In the genomic region with DNA sequence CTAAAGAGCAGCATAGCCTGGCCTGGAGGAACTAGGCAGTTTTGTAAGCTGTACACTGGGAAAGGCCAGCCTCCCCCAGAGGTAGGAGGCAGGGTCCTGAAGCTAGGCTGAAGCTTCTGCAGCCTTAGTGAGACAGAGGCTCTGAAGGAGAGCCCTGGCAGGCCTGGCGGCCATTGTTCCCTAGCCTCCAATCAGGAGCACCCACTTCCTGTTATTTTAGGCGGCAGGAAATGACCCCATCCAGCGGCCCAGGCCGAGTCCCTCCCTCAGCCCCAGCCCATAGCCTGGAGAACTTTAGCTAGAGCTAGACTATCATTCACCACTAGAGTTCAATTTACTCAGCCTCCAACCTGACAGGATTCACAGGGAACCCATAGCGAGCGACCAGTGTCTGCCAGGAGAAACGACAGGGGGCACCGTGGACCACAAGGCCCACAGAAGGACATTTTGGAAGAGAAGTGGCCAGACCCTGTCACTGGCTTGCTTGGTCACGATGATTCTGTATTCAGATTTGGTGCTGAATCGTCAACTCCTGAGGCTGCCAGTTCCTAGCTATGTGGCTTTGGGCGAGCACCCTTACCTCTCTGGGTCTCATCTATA, we compare ENCODE assay signal across 8 mouse cellular contexts. TPM values are rescaled to one million over a fixed set of nuclear protein-coding genes. Genes with fewer than 3 reads are reported as not detected.
DNase-seq lines count a peak whose midpoint lies in the region; ATAC-seq and TF ChIP-seq lines count a peak whose summit lies in the region.

No protein-coding gene starts in this region.

- no peak for TF ChIP-seq POLR2A in liver, adult 2 months (IDR thresholded peaks at IDR 0.05; ENCODE audit: extremely low read depth, insufficient read depth, low read length)

- no peak for ATAC-seq in embryonic facial prominence, embryonic 14.5 days (ENCODE audit: low read depth)
- peak; percentile 20 to 46; a peak in 3 of 4 replicates for ATAC-seq in hematopoietic stem cell, adult 5-6 weeks (replicated peaks in 1 of 2; ENCODE audit: insufficient read depth in 1 of 2, low FRiP score in 2 of 2, low TSS enrichment in 1 of 2, low read depth in 1 of 2, poor library complexity in 2 of 2, severe bottlenecking in 2 of 2)
- peak; percentile 22; the same call in 1 of the 2 replicates for ATAC-seq in monocyte, adult 5-6 weeks (replicated peaks; ENCODE audit: insufficient number of reproducible peaks, low FRiP score, low TSS enrichment, poor library complexity, severe bottlenecking)

- peaks cover 72% of the 10 kb centered on the region for H3K79me2 ChIP-seq in liver, adult 2 months (ENCODE audit: control insufficient read depth, insufficient read depth, low read length)

- H3K9me3 ChIP-seq in embryonic facial prominence, embryonic 14.5 days (ENCODE audit: control insufficient read depth, low read length): no peaks in the 10 kb centered on the region

- no peak for TF ChIP-seq CTCF in liver, adult 2 months (IDR thresholded peaks at IDR 0.05; ENCODE audit: low read depth, low read length)

- H3K36me3 ChIP-seq in embryonic facial prominence, embryonic 14.5 days (ENCODE audit: control insufficient read depth, insufficient read depth, low read length): 0 out of 2 replicates have a peak, but pooled peaks cover 5% of the 10 kb centered on the region
- H3K36me3 ChIP-seq in liver, adult 2 months (ENCODE audit: control insufficient read depth, insufficient read depth, low read length): no peaks in the 10 kb centered on the region

- no peak overlapping the region for H3K4me3 ChIP-seq in embryonic facial prominence, embryonic 14.5 days (ENCODE audit: low read depth, low read length)
- H3K4me3 ChIP-seq in liver, adult 2 months (ENCODE audit: insufficient read depth, low read depth, low read length): no peak overlapping the region

- H3K27ac ChIP-seq in embryonic facial prominence, embryonic 14.5 days (replicated peaks; ENCODE audit: low read depth, low read length): no peak overlapping the region; the same call in 1 of the 2 replicates
- H3K27ac ChIP-seq in liver, adult 2 months (replicated peaks; ENCODE audit: insufficient read depth, low read depth, low read length): peak overlapping the region; percentile 52

- 44% methylated on average over 11 of the region's 11 CpGs for WGBS in embryonic facial prominence, embryonic 14.5 days
- WGBS in liver, adult 2 months: 69% methylated on average over 11 of the region's 11 CpGs

- peak overlapping the region; percentile 8 for H3K4me2 ChIP-seq in embryonic facial prominence, embryonic 14.5 days (ENCODE audit: low read depth, low read length)

- peak overlapping the region; percentile 36; the same call in 1 of the 2 replicates for H3K9ac ChIP-seq in embryonic facial prominence, embryonic 14.5 days (ENCODE audit: low read depth, low read length)
- H3K9ac ChIP-seq in liver, adult 2 months (ENCODE audit: low read depth, low read length): 0 out of 2 replicates have a peak overlapping the region, but pooled peaks have one; percentile 19

- peaks cover 34% of the 10 kb centered on the region for H3K4me1 ChIP-seq in embryonic facial prominence, embryonic 14.5 days (ENCODE audit: control insufficient read depth, insufficient read depth, low read length)
- peaks cover 11% of the 10 kb centered on the region for H3K4me1 ChIP-seq in liver, adult 2 months (ENCODE audit: control insufficient read depth, insufficient read depth, low read length)

- peak; percentile 44 to 61 for DNase-seq in adrenal gland, postnatal 36 days
- DNase-seq in embryonic facial prominence, embryonic 14.5 days (ENCODE audit: low spot score): no peak
- no peak for DNase-seq in liver, adult 2 months (ENCODE audit: extremely low read depth, low read depth, low spot score)
- no peak for DNase-seq in thymus, adult 18-20 months
- DNase-seq in urinary bladder, postnatal 14 days (ENCODE audit: low spot score): no peak
- DNase-seq in urinary bladder, postnatal 36 days (ENCODE audit: low spot score in 2 of 2): no peak

- no peaks in the 10 kb centered on the region for H3K27me3 ChIP-seq in embryonic facial prominence, embryonic 14.5 days (replicated peaks; ENCODE audit: control insufficient read depth, insufficient read depth, low read length)
- H3K27me3 ChIP-seq in liver, adult 2 months (ENCODE audit: control insufficient read depth, insufficient read depth, low read length): no peaks in the 10 kb centered on the region

RNA-seq across cellular contexts. Expression of a gene that starts 4.4 kb away (rescaled TPM):
- total RNA-seq in adrenal gland, postnatal 36 days (2021): 10 to 100 TPM; 47.7 to 84.9 TPM
- polyA plus RNA-seq in embryonic facial prominence, embryonic 14.5 days (2014; fragmentation: Nextera tagmentation; extraction: Ambion mirVana): 62.4 and 64.2 TPM in 2 replicates
- 28.5 and 40.6 TPM in 2 replicates for total RNA-seq in hematopoietic stem cell, adult 5-6 weeks (2017)
- 7.5 and 8.2 TPM in 2 replicates for total RNA-seq in liver, adult 2 months (2014; rRNA removed)
- polyA plus RNA-seq in liver, adult 2 months (2012; rRNA removed): 18.5 and 19.1 TPM in 2 replicates
- total RNA-seq in monocyte, adult 5-6 weeks (2017): 103 to 151 TPM (median 107 TPM) in 3 replicates

RNA-seq across cellular contexts. Expression of a gene that starts 10.4 kb away (rescaled TPM):
- total RNA-seq in adrenal gland, postnatal 36 days (2021): 10 to 100 TPM; 88.7 to 96.5 TPM
- 32.9 and 33.0 TPM in 2 replicates for polyA plus RNA-seq in embryonic facial prominence, embryonic 14.5 days (2014; fragmentation: Nextera tagmentation; extraction: Ambion mirVana)
- 39.9 and 58.4 TPM in 2 replicates for total RNA-seq in hematopoietic stem cell, adult 5-6 weeks (2017)
- total RNA-seq in liver, adult 2 months (2014; rRNA removed): 38.2 and 45.8 TPM in 2 replicates
- 24.1 and 30.6 TPM in 2 replicates for polyA plus RNA-seq in liver, adult 2 months (2012; rRNA removed)
- 46.3 to 53.6 TPM (median 51.4 TPM) in 3 replicates for total RNA-seq in monocyte, adult 5-6 weeks (2017)

RNA-seq across cellular contexts. Expression of a gene that starts 34.8 kb away (rescaled TPM):
- total RNA-seq in adrenal gland, postnatal 36 days (2021): 1 to 10 TPM; 3.0 to 3.2 TPM
- 78.9 and 83.0 TPM in 2 replicates for polyA plus RNA-seq in embryonic facial prominence, embryonic 14.5 days (2014; fragmentation: Nextera tagmentation; extraction: Ambion mirVana)
- total RNA-seq in hematopoietic stem cell, adult 5-6 weeks (2017): not detected in 2 replicates
- total RNA-seq in liver, adult 2 months (2014; rRNA removed): 0.07 and 0.09 TPM in 2 replicates
- polyA plus RNA-seq in liver, adult 2 months (2012; rRNA removed): 0.10 and 0.17 TPM in 2 replicates
- total RNA-seq in monocyte, adult 5-6 weeks (2017): 1.5 to 3.7 TPM (median 1.8 TPM) in 3 replicates

RNA-seq across cellular contexts. Expression of a gene that starts 49.2 kb away (rescaled TPM):
- 100 to 1,000 TPM; 186 to 192 TPM for total RNA-seq in adrenal gland, postnatal 36 days (2021)
- polyA plus RNA-seq in embryonic facial prominence, embryonic 14.5 days (2014; fragmentation: Nextera tagmentation; extraction: Ambion mirVana): 185 and 198 TPM in 2 replicates
- total RNA-seq in hematopoietic stem cell, adult 5-6 weeks (2017): 447 and 515 TPM in 2 replicates
- 74.3 and 78.6 TPM in 2 replicates for total RNA-seq in liver, adult 2 months (2014; rRNA removed)
- 25.6 and 29.1 TPM in 2 replicates for polyA plus RNA-seq in liver, adult 2 months (2012; rRNA removed)
- 431 to 662 TPM (median 493 TPM) in 3 replicates for total RNA-seq in monocyte, adult 5-6 weeks (2017)

Comparison
In these comparisons a context has a peak if more than half of its experiments do, and no peak if none do; other contexts are left out.
1. DNase-seq: peak in adrenal gland, postnatal 36 days (2 of 2); none in embryonic facial prominence, embryonic 14.5 days (single experiment), liver, adult 2 months (single experiment), thymus, adult 18-20 months (0 of 2), urinary bladder, postnatal 14 days (single experiment) and urinary bladder, postnatal 36 days (0 of 2).